Mouse (Mus musculus) stomach, postnatal 0 days (tissue): ENCODE results near the gene Tenm4.

Source experiments
- CTCF ChIP-seq: IDR thresholded peaks from 2 replicates; pipeline ENCODE4 v1.5.1; 2016; ENCODE audit warnings: antibody characterized with exemption, low read depth, mild to moderate bottlenecking, moderate library complexity
- EP300 ChIP-seq: optimal IDR thresholded peaks from 2 replicates; pipeline ENCODE3; 2016; ENCODE audit warnings: antibody characterized with exemption

DNA sequence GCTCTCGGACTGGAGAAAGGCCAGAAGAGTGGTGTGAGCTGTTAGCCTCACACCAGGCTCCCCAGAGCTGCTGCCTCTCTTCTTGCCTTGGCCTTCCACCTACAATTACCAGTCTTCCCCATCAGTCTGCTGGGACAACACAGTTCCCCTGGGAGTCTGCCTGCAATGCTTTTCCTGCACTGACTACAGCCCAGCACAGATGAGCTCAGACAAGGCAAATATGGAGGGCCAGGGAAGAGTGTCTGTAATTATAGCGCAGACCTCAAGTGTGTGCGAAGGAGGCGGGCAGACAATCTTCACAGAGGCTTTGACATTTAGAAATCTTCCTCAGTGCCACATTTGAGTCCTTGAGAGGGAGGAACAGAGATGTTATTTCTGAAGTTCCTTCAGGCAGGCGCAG lies 509.4 kb downstream of the Tenm4 start:
- no peak for TF ChIP-seq CTCF
- TF ChIP-seq EP300 = no peak
